Mouse (Mus musculus): ENCODE measurements around the gene Cnga4.
"Not testable (repeated sequence)": the region's sequence is repeated elsewhere in the genome, so short reads cannot be mapped to it uniquely, and the experiment has no call there.

Cnga4 gene

GRCm38 (mm10) chr7:105416529-105416928 is 12.2 kb downstream of the Cnga4 start:
- DNase-seq, result no peak

DNA sequence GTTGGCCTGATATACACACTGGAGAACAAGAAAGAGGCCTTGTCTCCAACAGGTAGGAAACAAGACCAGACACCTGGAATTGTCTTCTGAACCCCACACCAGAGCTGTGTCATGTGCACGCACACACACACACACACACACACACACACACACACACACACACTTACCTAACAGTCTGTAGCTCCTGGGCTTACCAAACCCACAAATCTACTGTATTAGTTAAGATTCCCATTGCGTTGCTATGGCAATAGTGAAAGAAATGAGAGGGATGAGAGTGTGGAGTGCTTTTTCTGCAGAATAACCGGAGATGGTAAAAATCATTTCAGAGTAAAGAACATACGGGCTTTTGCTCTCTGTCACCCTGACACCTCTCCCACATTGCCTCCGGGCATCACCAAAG is 13.7 kb downstream of the Cnga4 start:
- no peak for DNase-seq

GRCm38 (mm10) chr7:105420903-105421302 is 16.5 kb downstream of the Cnga4 start:
- no peak for DNase-seq

- DNase-seq, result no peak
Measured at GRCm38 (mm10) chr7:105424368-105424767, 20.0 kb downstream of the Cnga4 start.

- DNase-seq, result no peak
Measured at GRCm38 (mm10) chr7:105425424-105426043, 21.2 kb downstream of the Cnga4 start, which contains the start of gene Cckbr. Gene Cckbr (plus strand): TSS chr7:105425731.

- no peak for DNase-seq
Measured at GRCm38 (mm10) chr7:105426051-105426450, 21.7 kb downstream of the Cnga4 start.

- DNase-seq, result no peak
Measured at GRCm38 (mm10) chr7:105432058-105432457, 27.7 kb downstream of the Cnga4 start.

GRCm38 (mm10) chr7:105433859-105434258 is 29.5 kb downstream of the Cnga4 start:
- DNase-seq, result no peak

GRCm38 (mm10) chr7:105434798-105435197 is 30.4 kb downstream of the Cnga4 start:
- DNase-seq, result no peak

DNA sequence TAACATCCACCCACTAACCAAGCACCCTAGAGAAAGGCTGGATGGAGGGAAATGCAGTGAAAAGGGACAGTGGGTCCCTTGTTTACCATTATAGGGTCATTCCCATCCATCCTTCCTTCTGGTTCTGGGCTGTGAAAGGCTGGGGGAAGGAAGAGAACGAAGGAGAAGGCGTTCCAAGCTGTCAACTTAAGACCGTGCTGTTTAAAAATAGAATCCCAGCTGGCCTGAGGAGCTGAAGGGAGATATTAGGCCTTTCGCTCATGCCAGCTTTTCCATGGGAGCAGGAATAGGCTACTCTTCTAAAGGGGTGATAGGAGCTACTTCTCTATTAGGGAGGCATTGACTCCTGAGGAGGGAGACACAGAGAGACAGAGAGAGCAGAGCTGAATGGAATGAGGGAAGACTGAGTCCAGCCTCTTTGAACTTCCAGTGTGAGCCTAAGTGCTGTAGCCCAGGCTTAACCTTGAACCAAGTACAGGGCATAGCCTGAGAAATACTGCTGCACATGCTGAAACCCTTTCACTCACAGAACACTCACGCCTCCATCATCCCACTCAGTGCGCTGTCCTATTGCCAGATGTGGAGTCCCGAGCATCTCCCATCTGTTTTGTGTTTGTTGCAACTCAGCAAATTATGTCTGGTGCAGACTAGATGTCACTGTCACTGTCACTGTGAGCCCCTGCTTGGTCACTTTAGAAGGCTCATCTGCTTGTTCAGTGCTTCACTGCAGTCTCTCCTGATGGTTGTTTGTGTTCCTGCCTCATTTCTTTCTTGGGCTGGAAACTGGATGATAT is 33.8 kb downstream of the Cnga4 start:
- no peak for DNase-seq

- DNase-seq, result no peak
Measured at GRCm38 (mm10) chr7:105441426-105441825, 37.1 kb downstream of the Cnga4 start.

- DNase-seq, result no peak
Measured at GRCm38 (mm10) chr7:105445076-105445475, 40.7 kb downstream of the Cnga4 start.

GRCm38 (mm10) chr7:105453345-105453744 is 49.0 kb downstream of the Cnga4 start:
- DNase-seq, result not testable (repeated sequence)

All from thymus, postnatal 36 days (tissue).